Mouse (Mus musculus) lung, embryonic 16.5 days (tissue): ENCODE measurements around the gene Zbtb3. TPM values are rescaled to one million over a fixed set of nuclear protein-coding genes. Genes with fewer than 3 reads are reported as not detected.

Source experiments
- ATAC-seq: fragments of 200-750 bp; cut with Nextera tagmentation; 2 replicates; pipeline ENCODE4 v1.8.0; 2017; ENCODE audit warnings: low read depth, mild to moderate bottlenecking, moderate library complexity
- H3K27ac ChIP-seq: fragments of 300-500 bp; sonication (generic); 2 replicates; pipeline ENCODE4 v1.5.1; 2014; ENCODE audit warnings: mild to moderate bottlenecking, control low read depth, low read length
- H3K27me3 ChIP-seq: fragments of 300-500 bp; sonication (generic); 2 replicates; pipeline ENCODE4 v1.6.1; 2014; ENCODE audit warnings: low read depth, low read length, mixed read lengths; ENCODE audit not compliant: control insufficient read depth, insufficient read depth
- H3K36me3 ChIP-seq: fragments of 300-500 bp; sonication (generic); 2 replicates; pipeline ENCODE4 v1.6.1; 2014; ENCODE audit warnings: low read length; ENCODE audit not compliant: control insufficient read depth, insufficient read depth
- H3K4me1 ChIP-seq: fragments of 300-500 bp; sonication (generic); replicated peaks from 2 replicates; pipeline ENCODE4 v1.6.1; 2014; ENCODE audit warnings: low read length, mixed read lengths; ENCODE audit not compliant: control insufficient read depth, insufficient read depth
- H3K4me2 ChIP-seq: fragments of 300-500 bp; sonication (generic); 2 replicates; pipeline ENCODE4 v1.6.1; 2014; ENCODE audit warnings: low read depth, low read length, control low read depth
- H3K4me3 ChIP-seq: fragments of 300-500 bp; sonication (generic); 2 replicates; pipeline ENCODE4 v1.5.1; 2014; ENCODE audit warnings: mild to moderate bottlenecking, low read length, control low read depth
- H3K9ac ChIP-seq: fragments of 300-500 bp; sonication (generic); 2 replicates; pipeline ENCODE4 v1.6.1; 2014; ENCODE audit warnings: low read length, control low read depth
- H3K9me3 ChIP-seq: fragments of 300-500 bp; sonication (generic); 2 replicates; pipeline ENCODE4 v1.6.1; 2016; ENCODE audit warnings: low read length; ENCODE audit not compliant: control insufficient read depth
- WGBS: fragments of 180-500 bp; shearing (Covaris S2); extraction: QIAGEN DNeasy Blood & Tissue Kit; methylation state at CpG from one replicate; pipeline ENCODE4 v1.1.7; 2014; 5-methylcytosine and 5-hydroxymethylcytosine counted together
- polyA plus RNA-seq: library from polyadenylated mRNA; unstranded; fragments of >200 nt; fragmentation: Nextera tagmentation; extraction: Ambion mirVana; gene quantifications from 2 replicates; pipeline ENCODE4 v1.2.1, GENCODE M21; 2015

Zbtb3 gene
- 5.5 and 5.6 TPM in 2 replicates for polyA plus RNA-seq

GRCm38 (mm10) chr19:8802130-8802821 is at the start of gene Zbtb3:
Gene Zbtb3, plus strand, starts transcription at chr19:8802555.
- peaks cover 11% of the 10 kb centered on the region for H3K36me3 ChIP-seq
- ATAC-seq: peak; percentile 97
- H3K4me3 ChIP-seq: peak within 1 kb of the TSS; percentile 73
- H3K9ac ChIP-seq: peak within 1 kb of the TSS; percentile 70
- H3K4me1 ChIP-seq: peaks cover 15% of the 10 kb centered on the region
- H3K9me3 ChIP-seq: no peaks in the 10 kb centered on the region
- H3K4me2 ChIP-seq: peak within 1 kb of the TSS; percentile 88
- peak within 1 kb of the TSS; percentile 90 for H3K27ac ChIP-seq
- H3K27me3 ChIP-seq: no peaks in the 10 kb centered on the region
- WGBS: 0% methylated on average over 30 of the region's 30 CpGs

- WGBS: 45% methylated on average over 3 of the region's 3 CpGs
- Histone ChIP-seq H3K4me3 (peak overlapping the region; percentile 63; the same call in 1 of the 2 replicates), H3K4me2 (peak overlapping the region; percentile 58), H3K9ac (peak overlapping the region; percentile 11; the same call in 1 of the 2 replicates), H3K36me3 (peaks cover 34% of the 10 kb centered on the region), H3K4me1 (peaks cover 18% of the 10 kb centered on the region), H3K27ac (no peak overlapping the region), H3K27me3 (no peaks in the 10 kb centered on the region), H3K9me3 (no peaks in the 10 kb centered on the region)
- no peak for ATAC-seq
Measured at GRCm38 (mm10) chr19:8755652-8756051, 46.7 kb upstream of the Zbtb3 start.

GRCm38 (mm10) chr19:8756635-8757387 is 45.5 kb upstream of the Zbtb3 start, which contains the start of gene Nxf1:
Gene Nxf1, plus strand, starts transcription at chr19:8757073.
- Histone ChIP-seq H3K36me3 (peaks cover 24% of the 10 kb centered on the region), H3K27me3 (no peaks in the 10 kb centered on the region), H3K4me2 (peak within 1 kb of the TSS; percentile 69), H3K4me3 (peak within 1 kb of the TSS; percentile 63), H3K27ac (peak within 1 kb of the TSS; percentile 86), H3K9ac (peak within 1 kb of the TSS; percentile 83), H3K9me3 (no peaks in the 10 kb centered on the region), H3K4me1 (peaks cover 18% of the 10 kb centered on the region)
- WGBS: under 1% methylated on average over 75 of the region's 75 CpGs
- ATAC-seq: peak; percentile 96

- peak overlapping the region; percentile 63 for H3K4me3 ChIP-seq
- no peaks in the 10 kb centered on the region for H3K27me3 ChIP-seq
- no peak for ATAC-seq
- peaks cover 18% of the 10 kb centered on the region for H3K36me3 ChIP-seq
- no peaks in the 10 kb centered on the region for H3K9me3 ChIP-seq
- H3K9ac ChIP-seq: peak overlapping the region; percentile 83
- 3% methylated on average over 14 of the region's 14 CpGs for WGBS
- H3K4me1 ChIP-seq: peaks cover 18% of the 10 kb centered on the region
- H3K4me2 ChIP-seq: peak overlapping the region; percentile 69
- H3K27ac ChIP-seq: peak overlapping the region; percentile 86
Measured at GRCm38 (mm10) chr19:8757471-8757998, 44.8 kb upstream of the Zbtb3 start.

GRCm38 (mm10) chr19:8758899-8759298 is 43.5 kb upstream of the Zbtb3 start:
- no peak for ATAC-seq
- Histone ChIP-seq H3K4me2 (no peak overlapping the region), H3K9ac (no peak overlapping the region), H3K4me3 (no peak overlapping the region), H3K36me3 (peaks cover 19% of the 10 kb centered on the region), H3K9me3 (no peaks in the 10 kb centered on the region), H3K27ac (no peak overlapping the region), H3K27me3 (no peaks in the 10 kb centered on the region), H3K4me1 (peaks cover 18% of the 10 kb centered on the region)
- WGBS: 83% methylated on average over 2 of the region's 2 CpGs

GRCm38 (mm10) chr19:8760757-8761156 is 41.6 kb upstream of the Zbtb3 start:
- no peak for ATAC-seq
- Histone ChIP-seq H3K36me3 (peaks cover 26% of the 10 kb centered on the region), H3K27ac (no peak overlapping the region), H3K9me3 (no peaks in the 10 kb centered on the region), H3K4me1 (peaks cover 13% of the 10 kb centered on the region), H3K4me2 (no peak overlapping the region), H3K9ac (no peak overlapping the region), H3K4me3 (no peak overlapping the region), H3K27me3 (no peaks in the 10 kb centered on the region)
- WGBS: 98% methylated on average over 2 of the region's 2 CpGs

- Histone ChIP-seq H3K4me1 (peaks cover 4% of the 10 kb centered on the region), H3K36me3 (peaks cover 52% of the 10 kb centered on the region)
- WGBS: 85% methylated on average over 4 of the region's 4 CpGs
Measured at GRCm38 (mm10) chr19:8763276-8763675, 39.1 kb upstream of the Zbtb3 start.

GRCm38 (mm10) chr19:8765562-8765961 is 36.8 kb upstream of the Zbtb3 start:
- H3K27ac ChIP-seq: no peak overlapping the region

More at GRCm38 (mm10) chr19:8763276-8763675, 39.1 kb upstream of the Zbtb3 start:
- Histone ChIP-seq H3K4me2 (no peak overlapping the region), H3K27ac (no peak overlapping the region), H3K4me3 (no peak overlapping the region), H3K9me3 (no peaks in the 10 kb centered on the region), H3K9ac (no peak overlapping the region), H3K27me3 (no peaks in the 10 kb centered on the region)
- no peak for ATAC-seq

More at GRCm38 (mm10) chr19:8765562-8765961, 36.8 kb upstream of the Zbtb3 start:
- Histone ChIP-seq H3K27me3 (no peaks in the 10 kb centered on the region), H3K4me1 (peaks cover 4% of the 10 kb centered on the region; the same call in 1 of the 2 replicates), H3K4me3 (no peak overlapping the region), H3K36me3 (peaks cover 68% of the 10 kb centered on the region), H3K4me2 (no peak overlapping the region), H3K9me3 (no peaks in the 10 kb centered on the region), H3K9ac (no peak overlapping the region)
- no peak; the same call in 1 of the 2 replicates for ATAC-seq
- WGBS: 93% methylated on average over 9 of the region's 9 CpGs
